Mouse (Mus musculus) neural tube, embryonic 10.5 days (tissue): ENCODE measurements around the gene Gm37240.

Source experiments
- DNase-seq: peaks from one replicate; pipeline ENCODE4 v3.0.0-alpha.2; 2017; ENCODE audit warnings: low spot score; ENCODE audit errors: extremely low spot score

The Gm37240 gene

GRCm38 (mm10) chr3:84980158-84980557 is 907.2 kb downstream of the Gm37240 start:
- no peak for DNase-seq

GRCm38 (mm10) chr3:84978676-84979075 is 908.6 kb downstream of the Gm37240 start:
- DNase-seq: no peak

- no peak for DNase-seq
Measured at GRCm38 (mm10) chr3:84974193-84974592, 913.1 kb downstream of the Gm37240 start.

GRCm38 (mm10) chr3:84972881-84973280 is 914.4 kb downstream of the Gm37240 start:
- DNase-seq: no peak

- DNase-seq: no peak
Measured at GRCm38 (mm10) chr3:84971561-84971960, 915.8 kb downstream of the Gm37240 start.

- DNase-seq: no peak
Measured at GRCm38 (mm10) chr3:84967364-84967763, 920.0 kb downstream of the Gm37240 start.

- DNase-seq: no peak
Measured at GRCm38 (mm10) chr3:84965156-84965555, 922.2 kb downstream of the Gm37240 start.

- no peak for DNase-seq
Measured at GRCm38 (mm10) chr3:84955857-84956256, 931.5 kb downstream of the Gm37240 start.

GRCm38 (mm10) chr3:84955011-84955775 is 932.1 kb downstream of the Gm37240 start:
- DNase-seq: no peak

GRCm38 (mm10) chr3:84952585-84953187 is 934.6 kb downstream of the Gm37240 start:
- DNase-seq: no peak

- DNase-seq: peak; percentile 73
Measured at GRCm38 (mm10) chr3:84952135-84952534, 935.2 kb downstream of the Gm37240 start.

- DNase-seq: no peak
Measured at GRCm38 (mm10) chr3:84951698-84952097, 935.6 kb downstream of the Gm37240 start.

- DNase-seq: no peak
Measured at GRCm38 (mm10) chr3:84949387-84949786, 937.9 kb downstream of the Gm37240 start.

- DNase-seq: no peak
Measured at GRCm38 (mm10) chr3:84946381-84946780, 940.9 kb downstream of the Gm37240 start.

- DNase-seq: no peak
Measured at GRCm38 (mm10) chr3:84944933-84945332, 942.4 kb downstream of the Gm37240 start.

GRCm38 (mm10) chr3:84937360-84938355 is 949.7 kb downstream of the Gm37240 start:
- peak; percentile 41 for DNase-seq

- DNase-seq: no peak
Measured at GRCm38 (mm10) chr3:84936956-84937355, 950.4 kb downstream of the Gm37240 start.

- no peak for DNase-seq
Measured at GRCm38 (mm10) chr3:84936252-84936651, 951.1 kb downstream of the Gm37240 start.

GRCm38 (mm10) chr3:84935729-84936128 is 951.6 kb downstream of the Gm37240 start:
- DNase-seq: no peak

- no peak for DNase-seq
Measured at GRCm38 (mm10) chr3:84930683-84931082, 956.6 kb downstream of the Gm37240 start.

GRCm38 (mm10) chr3:84929171-84929570 is 958.1 kb downstream of the Gm37240 start:
- no peak for DNase-seq

GRCm38 (mm10) chr3:84927901-84928300 is 959.4 kb downstream of the Gm37240 start:
- no peak for DNase-seq
